Mouse (Mus musculus) CD4-positive naive resting alpha-beta T cell, adult 57 days (primary cell): ENCODE measurements around the gene Ipo7. TPM values are rescaled to one million over a fixed set of nuclear protein-coding genes. Genes with fewer than 3 reads are reported as not detected.

Source experiments
- total RNA-seq: library from RNA; stranded (reverse); gene quantifications from one replicate; pipeline ENCODE4 v1.2.4, GENCODE M21; 2023

Ipo7 gene
- total RNA-seq = 69.5 TPM

DNA sequence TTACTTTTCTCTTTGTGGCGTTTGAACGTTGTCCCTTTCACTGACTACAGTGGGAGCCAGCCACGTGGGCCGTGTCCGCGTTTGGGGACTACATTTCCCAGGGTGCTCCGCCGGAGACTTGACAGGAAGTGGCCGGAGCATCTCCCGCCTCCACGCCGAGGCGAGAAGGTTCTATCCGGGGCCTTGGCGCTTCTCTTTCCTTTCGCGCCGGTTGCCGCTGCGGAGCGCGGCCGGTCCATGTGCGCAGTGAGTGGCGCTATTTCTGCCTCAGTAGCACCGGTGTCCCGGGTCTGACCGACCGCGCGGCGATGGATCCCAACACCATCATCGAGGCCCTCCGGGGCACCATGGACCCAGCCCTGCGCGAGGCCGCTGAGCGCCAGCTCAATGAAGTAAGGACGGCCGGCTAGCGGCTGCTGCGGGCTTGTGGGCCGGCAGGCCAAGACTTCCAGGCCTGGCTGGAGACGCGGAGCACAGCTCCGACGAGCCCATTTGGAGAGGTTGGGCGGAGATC is at the start of gene Ipo7:
TSS of gene Ipo7 (plus strand) at position 158 of the 514 bp plus-strand sequence.

GRCm38 (mm10) chr7:109986775-109987174 is 31.3 kb upstream of the Ipo7 start, which contains the start of gene Tmem41b:
Tmem41b (minus strand) TSS chr7:109986929.

GRCm38 (mm10) chr7:110061199-110061751 is 43.2 kb downstream of the Ipo7 start, which contains the start of gene Zfp143:
Zfp143 (plus strand) TSS chr7:110061217.

Other genes starting within 250 kb of the Ipo7 start
- gene Nrip3, start 236.2 kb upstream of the Ipo7 start, total RNA-seq = 0.18 TPM
- not detected for gene Scube2, start 152.6 kb upstream of the Ipo7 start, total RNA-seq
- 25.8 TPM for gene Dennd5a, start 57.8 kb upstream of the Ipo7 start, total RNA-seq
- 45.0 TPM for gene Tmem41b, start 31.3 kb upstream of the Ipo7 start, total RNA-seq
- gene Zfp143, start 42.9 kb downstream of the Ipo7 start, total RNA-seq = 29.8 TPM
- 2.8 TPM for gene Wee1, start 103.8 kb downstream of the Ipo7 start, total RNA-seq
- gene Swap70, start 203.4 kb downstream of the Ipo7 start, total RNA-seq = 22.2 TPM